Mouse (Mus musculus) liver, adult (tissue): Measurements from ENCODE around the gene Elovl2.

Source experiments
- GATA4 ChIP-seq: IDR thresholded peaks from 2 replicates; pipeline ENCODE4 v1.6.1; 2014; ENCODE audit warnings: mild to moderate bottlenecking, low read length; ENCODE audit not compliant: insufficient replicate concordance

Elovl2 gene

GRCm38 (mm10) chr13:41238035-41238804 is 18.0 kb upstream of the Elovl2 start:
- TF ChIP-seq GATA4, result no peak

- TF ChIP-seq GATA4, result no peak
These were observed 15.9 kb upstream of the Elovl2 start for GRCm38 (mm10) chr13:41235845-41236741.

- TF ChIP-seq GATA4, result no peak
These were observed 15.0 kb upstream of the Elovl2 start for GRCm38 (mm10) chr13:41235181-41235580.

GRCm38 (mm10) chr13:41233241-41233640 is 13.0 kb upstream of the Elovl2 start:
- TF ChIP-seq GATA4, result no peak

- no peak for TF ChIP-seq GATA4
These were observed 12.0 kb upstream of the Elovl2 start for GRCm38 (mm10) chr13:41232209-41232608.

GRCm38 (mm10) chr13:41231389-41231983 is 11.3 kb upstream of the Elovl2 start:
- no peak for TF ChIP-seq GATA4

GRCm38 (mm10) chr13:41230256-41230655 is 10.1 kb upstream of the Elovl2 start:
- no peak for TF ChIP-seq GATA4

- TF ChIP-seq GATA4, result no peak
These were observed 7.9 kb upstream of the Elovl2 start for GRCm38 (mm10) chr13:41228060-41228459.

GRCm38 (mm10) chr13:41226513-41226912 is 6.3 kb upstream of the Elovl2 start:
- TF ChIP-seq GATA4, result no peak

GRCm38 (mm10) chr13:41219687-41220303 is 410 bp downstream of the Elovl2 start:
- TF ChIP-seq GATA4, result no peak

- TF ChIP-seq GATA4, result no peak
These were observed 1.1 kb downstream of the Elovl2 start for GRCm38 (mm10) chr13:41219056-41219455.

- no peak for TF ChIP-seq GATA4
These were observed 4.0 kb downstream of the Elovl2 start for GRCm38 (mm10) chr13:41216236-41216635.

- TF ChIP-seq GATA4, result no peak
These were observed 4.5 kb downstream of the Elovl2 start for GRCm38 (mm10) chr13:41215669-41216068.

- TF ChIP-seq GATA4, result no peak
These were observed 7.5 kb downstream of the Elovl2 start for GRCm38 (mm10) chr13:41212558-41213322.

GRCm38 (mm10) chr13:41211276-41211675 is 8.9 kb downstream of the Elovl2 start:
- TF ChIP-seq GATA4, result no peak

GRCm38 (mm10) chr13:41206241-41206640 is 14.0 kb downstream of the Elovl2 start:
- TF ChIP-seq GATA4, result no peak
